Mouse (Mus musculus) erythroblast, embryonic 14.5 days (primary cell): ENCODE measurements around the gene Nfatc3. TPM values are rescaled to one million over a fixed set of nuclear protein-coding genes. Genes with fewer than 3 reads are reported as not detected.

Source experiments
- H3K27me3 ChIP-seq: 2 replicates; pipeline ENCODE4 v1.6.1; 2012; ENCODE audit warnings: inconsistent platforms; ENCODE audit not compliant: control insufficient read depth
- H3K36me3 ChIP-seq: 2 replicates; pipeline ENCODE4 v1.6.1; 2012; ENCODE audit warnings: mild to moderate bottlenecking, inconsistent platforms; ENCODE audit not compliant: control insufficient read depth
- H3K4me1 ChIP-seq: 2 replicates; pipeline ENCODE4 v1.6.1; 2012; ENCODE audit warnings: inconsistent platforms; ENCODE audit not compliant: control insufficient read depth
- H3K4me3 ChIP-seq: replicated peaks from 2 replicates; pipeline ENCODE3; 2012; ENCODE audit warnings: moderate library complexity, mild to moderate bottlenecking, inconsistent platforms
- H3K9me3 ChIP-seq: 2 replicates; pipeline ENCODE4 v1.6.1; 2012; ENCODE audit warnings: low read length, inconsistent platforms, mixed read lengths; ENCODE audit not compliant: control insufficient read depth
- GATA1 ChIP-seq: IDR thresholded peaks from 2 replicates; pipeline ENCODE4 v1.6.1; 2012; ENCODE audit warnings: low read length, inconsistent platforms, mixed read lengths
- TAL1 ChIP-seq: IDR thresholded peaks from 3 replicates; pipeline ENCODE4 v1.6.1; 2012; ENCODE audit warnings: low read length, inconsistent platforms, mixed read lengths
- polyA plus RNA-seq: library from polyadenylated mRNA; stranded (reverse); fragments of >175 nt; gene quantifications from 2 replicates; pipeline ENCODE4 v1.2.3, GENCODE M21; 2012

The Nfatc3 gene
- polyA plus RNA-seq, 1 experiment: 0.54 TPM

- no peak overlapping the region for H3K4me3 ChIP-seq
- no peaks in the 10 kb centered on the region for H3K9me3 ChIP-seq
- H3K27me3 ChIP-seq: no peaks in the 10 kb centered on the region
- H3K4me1 ChIP-seq: peaks cover 28% of the 10 kb centered on the region
- TF ChIP-seq TAL1: no peak
- peaks cover 62% of the 10 kb centered on the region for H3K36me3 ChIP-seq
Observed at GRCm38 (mm10) chr8:106054190-106054811, 4.3 kb upstream of the Nfatc3 start.

GRCm38 (mm10) chr8:106055038-106055437 lies 3.6 kb upstream of the Nfatc3 start:
- TF ChIP-seq TAL1: no peak
- TF ChIP-seq GATA1: no peak
- Histone ChIP-seq H3K27me3 (no peaks in the 10 kb centered on the region), H3K4me3 (no peak overlapping the region), H3K36me3 (peaks cover 55% of the 10 kb centered on the region), H3K9me3 (no peaks in the 10 kb centered on the region), H3K4me1 (peaks cover 28% of the 10 kb centered on the region)

DNA sequence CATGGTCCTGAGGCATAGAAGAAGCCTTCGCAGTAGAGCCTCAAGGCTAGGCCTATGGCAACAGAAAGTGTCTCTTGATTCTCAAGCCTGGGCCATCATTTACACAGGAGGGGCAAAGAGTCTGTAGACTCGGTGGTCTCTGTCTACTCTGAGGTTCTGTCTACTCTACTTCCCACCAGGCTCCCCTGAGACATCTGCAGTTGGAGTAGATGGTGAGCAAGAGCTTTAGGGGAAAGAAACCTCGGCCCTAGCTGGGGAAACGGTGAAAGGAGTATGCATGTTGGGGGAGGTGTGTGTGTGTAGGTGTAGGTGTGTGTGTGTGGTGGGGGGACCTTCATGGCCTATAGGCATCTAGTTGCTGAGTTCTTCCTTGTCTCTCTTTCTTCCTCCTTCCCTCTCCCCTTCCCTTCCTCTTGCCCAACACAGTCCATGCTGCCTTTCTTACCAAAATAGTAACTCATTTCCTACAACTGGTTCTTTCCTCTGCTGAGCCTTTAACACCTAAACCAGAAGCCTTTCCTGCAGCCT lies 2.1 kb upstream of the Nfatc3 start:
- H3K4me3 ChIP-seq: no peak overlapping the region
- H3K36me3 ChIP-seq: peaks cover 41% of the 10 kb centered on the region
- H3K4me1 ChIP-seq: peaks cover 38% of the 10 kb centered on the region
- no peaks in the 10 kb centered on the region for H3K9me3 ChIP-seq
- TF ChIP-seq GATA1 (no peak), TAL1 (no peak)
- no peaks in the 10 kb centered on the region for H3K27me3 ChIP-seq

DNA sequence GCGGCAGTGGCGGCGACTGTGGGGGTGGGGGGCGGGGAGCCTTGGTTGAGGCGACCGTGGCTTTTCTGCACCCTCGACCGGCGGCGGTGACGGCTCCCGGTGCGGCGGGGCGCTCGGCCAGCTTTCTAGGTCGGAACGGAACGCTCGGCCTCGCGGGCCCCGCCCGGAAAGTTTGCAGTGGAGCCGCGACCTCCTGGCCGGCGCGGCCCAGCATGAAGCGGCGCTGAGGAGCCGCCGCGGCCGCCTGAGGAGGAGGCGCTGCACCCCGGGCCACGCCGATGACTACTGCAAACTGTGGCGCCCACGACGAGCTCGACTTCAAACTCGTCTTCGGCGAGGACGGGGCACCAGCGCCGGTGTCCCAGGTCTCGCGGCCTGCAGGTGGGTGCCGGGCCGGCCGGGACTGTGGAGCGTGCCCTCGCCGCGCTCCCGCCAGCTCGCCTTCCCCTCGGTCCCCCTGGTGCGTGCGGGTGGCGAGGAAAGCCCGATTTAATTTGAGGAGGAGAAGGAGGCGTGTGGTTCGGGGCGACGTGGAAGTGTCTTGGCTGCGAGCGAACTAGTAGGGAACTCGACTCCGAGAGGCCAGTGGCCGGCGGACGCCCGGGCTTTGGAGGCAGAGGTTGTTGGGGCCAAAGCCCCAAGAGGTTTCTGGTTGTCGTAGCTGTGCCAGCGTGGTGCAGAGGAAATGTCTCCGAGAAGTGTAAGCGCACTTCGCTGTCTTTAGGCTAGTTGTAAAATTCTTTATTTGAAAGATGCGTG lies 1.2 kb downstream of the Nfatc3 start:
- no peaks in the 10 kb centered on the region for H3K9me3 ChIP-seq
- no peaks in the 10 kb centered on the region for H3K27me3 ChIP-seq
- H3K4me1 ChIP-seq: peaks cover 49% of the 10 kb centered on the region
- H3K4me3 ChIP-seq: peak overlapping the region; percentile 100
- peaks cover 13% of the 10 kb centered on the region for H3K36me3 ChIP-seq
- TF ChIP-seq TAL1 (no peak), GATA1 (no peak)

GRCm38 (mm10) chr8:106060521-106060920 lies 1.9 kb downstream of the Nfatc3 start:
- peaks cover 7% of the 10 kb centered on the region for H3K36me3 ChIP-seq
- no peaks in the 10 kb centered on the region for H3K27me3 ChIP-seq
- no peak for TF ChIP-seq GATA1
- TF ChIP-seq TAL1: no peak
- H3K4me3 ChIP-seq: peak overlapping the region; percentile 100
- H3K9me3 ChIP-seq: no peaks in the 10 kb centered on the region
- peaks cover 55% of the 10 kb centered on the region for H3K4me1 ChIP-seq

- H3K27me3 ChIP-seq: no peaks in the 10 kb centered on the region
- H3K9me3 ChIP-seq: no peaks in the 10 kb centered on the region
- H3K36me3 ChIP-seq: peaks cover 8% of the 10 kb centered on the region
- TF ChIP-seq GATA1 (no peak), TAL1 (no peak)
- H3K4me1 ChIP-seq: peaks cover 59% of the 10 kb centered on the region
- H3K4me3 ChIP-seq: peak overlapping the region; percentile 100
Observed at GRCm38 (mm10) chr8:106061686-106062085, 3.0 kb downstream of the Nfatc3 start.

GRCm38 (mm10) chr8:106063046-106063445 lies 4.4 kb downstream of the Nfatc3 start:
- TF ChIP-seq TAL1: no peak
- TF ChIP-seq GATA1: no peak
- H3K4me3 ChIP-seq: peak overlapping the region; percentile 34

GRCm38 (mm10) chr8:106066721-106067120 lies 8.1 kb downstream of the Nfatc3 start:
- Histone ChIP-seq H3K27me3 (no peaks in the 10 kb centered on the region), H3K36me3 (peaks cover 11% of the 10 kb centered on the region), H3K4me3 (no peak overlapping the region), H3K4me1 (peaks cover 30% of the 10 kb centered on the region), H3K9me3 (no peaks in the 10 kb centered on the region)
- TF ChIP-seq GATA1: no peak
- no peak for TF ChIP-seq TAL1

More at GRCm38 (mm10) chr8:106063046-106063445, 4.4 kb downstream of the Nfatc3 start:
- Histone ChIP-seq H3K36me3 (peaks cover 6% of the 10 kb centered on the region), H3K27me3 (no peaks in the 10 kb centered on the region), H3K9me3 (no peaks in the 10 kb centered on the region), H3K4me1 (peaks cover 50% of the 10 kb centered on the region)

DNA sequence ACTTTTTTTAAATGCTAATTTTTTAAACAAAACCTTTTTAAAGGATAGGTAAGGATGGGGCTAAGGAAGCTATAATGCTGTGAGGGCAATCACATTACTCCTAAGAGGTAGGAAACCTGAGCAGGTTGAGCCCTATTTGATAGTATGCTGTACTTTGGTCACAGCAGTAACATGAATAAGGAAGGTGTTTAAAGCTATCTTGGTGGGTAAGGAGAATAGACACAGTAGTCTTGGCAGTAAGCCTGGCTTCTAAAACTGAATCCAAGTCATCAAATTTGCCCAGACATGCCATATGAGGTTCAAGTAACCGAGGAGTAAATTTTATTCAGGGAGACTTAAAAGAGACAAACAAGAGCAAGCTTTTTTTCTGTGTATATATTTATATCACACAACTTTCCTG lies 10.9 kb downstream of the Nfatc3 start:
- H3K36me3 ChIP-seq: peaks cover 11% of the 10 kb centered on the region
- H3K4me1 ChIP-seq: peaks cover 16% of the 10 kb centered on the region
- no peaks in the 10 kb centered on the region for H3K27me3 ChIP-seq
- no peaks in the 10 kb centered on the region for H3K9me3 ChIP-seq
- H3K4me3 ChIP-seq: no peak overlapping the region
- no peak for TF ChIP-seq TAL1
- TF ChIP-seq GATA1: no peak
